Mouse (Mus musculus): ENCODE data around the gene Sptssa. TPM values are rescaled to one million over a fixed set of nuclear protein-coding genes. Genes with fewer than 3 reads are reported as not detected.

Sptssa gene
- polyA plus RNA-seq, 1 experiment = 0.14 TPM

- TF ChIP-seq GATA1 (IDR thresholded peaks at IDR 0.05; ENCODE audit: low read length) (no peak), TAL1 (IDR thresholded peaks at IDR 0.05; ENCODE audit: low read length) (no peak)
- Histone ChIP-seq H3K9me3 (ENCODE audit: control insufficient read depth, low read length) (no peaks in the 10 kb centered on the region), H3K36me3 (ENCODE audit: control insufficient read depth) (no peaks in the 10 kb centered on the region; the same call in 1 of the 2 replicates), H3K4me1 (ENCODE audit: control insufficient read depth) (peaks cover 44% of the 10 kb centered on the region), H3K4me3 (replicated peaks) (peak overlapping the region; percentile 84), H3K27me3 (ENCODE audit: control insufficient read depth) (no peaks in the 10 kb centered on the region)
Observed at GRCm38 (mm10) chr12:54657226-54657625, 853 bp upstream of the Sptssa start.

- peaks cover 46% of the 10 kb centered on the region for H3K4me1 ChIP-seq (ENCODE audit: control insufficient read depth)
- no peaks in the 10 kb centered on the region for H3K27me3 ChIP-seq (ENCODE audit: control insufficient read depth)
- peaks cover 4% of the 10 kb centered on the region for H3K36me3 ChIP-seq (ENCODE audit: control insufficient read depth)
- no peak for TF ChIP-seq TAL1 (IDR thresholded peaks at IDR 0.05; ENCODE audit: low read length)
- TF ChIP-seq GATA1 (IDR thresholded peaks at IDR 0.05; ENCODE audit: low read length) = no peak
- no peaks in the 10 kb centered on the region for H3K9me3 ChIP-seq (ENCODE audit: control insufficient read depth, low read length)
- H3K4me3 ChIP-seq (replicated peaks) = peak overlapping the region; percentile 84
Observed at GRCm38 (mm10) chr12:54656039-54656395, 356 bp downstream of the Sptssa start.

- TF ChIP-seq TAL1 (IDR thresholded peaks at IDR 0.05; ENCODE audit: low read length) = no peak
- TF ChIP-seq GATA1 (IDR thresholded peaks at IDR 0.05; ENCODE audit: low read length) = no peak
- Histone ChIP-seq H3K9me3 (ENCODE audit: control insufficient read depth, low read length) (no peaks in the 10 kb centered on the region), H3K27me3 (ENCODE audit: control insufficient read depth) (no peaks in the 10 kb centered on the region), H3K36me3 (ENCODE audit: control insufficient read depth) (peaks cover 7% of the 10 kb centered on the region), H3K4me1 (ENCODE audit: control insufficient read depth) (peaks cover 46% of the 10 kb centered on the region), H3K4me3 (replicated peaks) (peak overlapping the region; percentile 84)
Observed at GRCm38 (mm10) chr12:54655292-54656038, 908 bp downstream of the Sptssa start.

GRCm38 (mm10) chr12:54654741-54655140 is 1.6 kb downstream of the Sptssa start:
- Histone ChIP-seq H3K4me3 (replicated peaks) (peak overlapping the region; percentile 84), H3K27me3 (ENCODE audit: control insufficient read depth) (no peaks in the 10 kb centered on the region), H3K36me3 (ENCODE audit: control insufficient read depth) (peaks cover 14% of the 10 kb centered on the region), H3K4me1 (ENCODE audit: control insufficient read depth) (peaks cover 46% of the 10 kb centered on the region), H3K9me3 (ENCODE audit: control insufficient read depth, low read length) (no peaks in the 10 kb centered on the region)
- TF ChIP-seq TAL1 (IDR thresholded peaks at IDR 0.05; ENCODE audit: low read length) = no peak

GRCm38 (mm10) chr12:54654141-54654540 is 2.2 kb downstream of the Sptssa start:
- peaks cover 46% of the 10 kb centered on the region for H3K4me1 ChIP-seq (ENCODE audit: control insufficient read depth)
- TF ChIP-seq TAL1 (IDR thresholded peaks at IDR 0.05; ENCODE audit: low read length) (no peak), GATA1 (IDR thresholded peaks at IDR 0.05; ENCODE audit: low read length) (no peak)
- no peaks in the 10 kb centered on the region for H3K27me3 ChIP-seq (ENCODE audit: control insufficient read depth)
- peaks cover 15% of the 10 kb centered on the region for H3K36me3 ChIP-seq (ENCODE audit: control insufficient read depth)
- H3K9me3 ChIP-seq (ENCODE audit: control insufficient read depth, low read length) = no peaks in the 10 kb centered on the region
- H3K4me3 ChIP-seq (replicated peaks) = peak overlapping the region; percentile 13

- peaks cover 39% of the 10 kb centered on the region for H3K4me1 ChIP-seq (ENCODE audit: control insufficient read depth)
- no peaks in the 10 kb centered on the region for H3K27me3 ChIP-seq (ENCODE audit: control insufficient read depth)
- TF ChIP-seq TAL1 (IDR thresholded peaks at IDR 0.05; ENCODE audit: low read length) = no peak
- TF ChIP-seq GATA1 (IDR thresholded peaks at IDR 0.05; ENCODE audit: low read length) = no peak
- H3K4me3 ChIP-seq (replicated peaks) = no peak overlapping the region
- no peaks in the 10 kb centered on the region for H3K9me3 ChIP-seq (ENCODE audit: control insufficient read depth, low read length)
- peaks cover 24% of the 10 kb centered on the region for H3K36me3 ChIP-seq (ENCODE audit: control insufficient read depth)
Observed at GRCm38 (mm10) chr12:54652346-54652745, 4.0 kb downstream of the Sptssa start.

GRCm38 (mm10) chr12:54651820-54652219 is 4.6 kb downstream of the Sptssa start:
- H3K4me3 ChIP-seq (replicated peaks) = no peak overlapping the region
- H3K36me3 ChIP-seq (ENCODE audit: control insufficient read depth) = peaks cover 26% of the 10 kb centered on the region

GRCm38 (mm10) chr12:54651158-54651557 is 5.2 kb downstream of the Sptssa start:
- peaks cover 28% of the 10 kb centered on the region for H3K36me3 ChIP-seq (ENCODE audit: control insufficient read depth)
- no peak for TF ChIP-seq TAL1 (IDR thresholded peaks at IDR 0.05; ENCODE audit: low read length)
- no peak for TF ChIP-seq GATA1 (IDR thresholded peaks at IDR 0.05; ENCODE audit: low read length)

More at GRCm38 (mm10) chr12:54651820-54652219, 4.6 kb downstream of the Sptssa start:
- no peak for TF ChIP-seq GATA1 (IDR thresholded peaks at IDR 0.05; ENCODE audit: low read length)
- TF ChIP-seq TAL1 (IDR thresholded peaks at IDR 0.05; ENCODE audit: low read length) = no peak
- Histone ChIP-seq H3K27me3 (ENCODE audit: control insufficient read depth) (no peaks in the 10 kb centered on the region), H3K9me3 (ENCODE audit: control insufficient read depth, low read length) (no peaks in the 10 kb centered on the region), H3K4me1 (ENCODE audit: control insufficient read depth) (peaks cover 34% of the 10 kb centered on the region)

GRCm38 (mm10) chr12:54644947-54645346 is 11.4 kb downstream of the Sptssa start:
- Histone ChIP-seq H3K4me1 (ENCODE audit: control insufficient read depth) (no peaks in the 10 kb centered on the region), H3K27me3 (ENCODE audit: control insufficient read depth) (no peaks in the 10 kb centered on the region), H3K9me3 (ENCODE audit: control insufficient read depth, low read length) (no peaks in the 10 kb centered on the region), H3K36me3 (ENCODE audit: control insufficient read depth) (peaks cover 18% of the 10 kb centered on the region), H3K4me3 (replicated peaks) (no peak overlapping the region)
- TF ChIP-seq TAL1 (IDR thresholded peaks at IDR 0.05; ENCODE audit: low read length) = no peak
- TF ChIP-seq GATA1 (IDR thresholded peaks at IDR 0.05; ENCODE audit: low read length) = no peak

More at GRCm38 (mm10) chr12:54651158-54651557, 5.2 kb downstream of the Sptssa start:
- H3K4me3 ChIP-seq (replicated peaks) = no peak overlapping the region
- no peaks in the 10 kb centered on the region for H3K27me3 ChIP-seq (ENCODE audit: control insufficient read depth)
- H3K4me1 ChIP-seq (ENCODE audit: control insufficient read depth) = peaks cover 31% of the 10 kb centered on the region
- no peaks in the 10 kb centered on the region for H3K9me3 ChIP-seq (ENCODE audit: control insufficient read depth, low read length)
